Mouse (Mus musculus) central nervous system, embryonic 14 days (tissue): ENCODE results near the gene Spats1. TPM values are rescaled to one million over a fixed set of nuclear protein-coding genes. Genes with fewer than 3 reads are reported as not detected.

ENCODE experiments used
- polyA plus RNA-seq: library from polyadenylated mRNA; depleted of rRNA; stranded (reverse); fragments of >200 nt; gene quantifications from 2 replicates; pipeline ENCODE4 v1.2.3, GENCODE M21; 2012; rRNA removed

Spats1 gene
- 0.57 and 0.85 TPM in 2 replicates for polyA plus RNA-seq

GRCm38 (mm10) chr17:45474669-45475465 is at the start of gene Spats1:
Gene Spats1 (minus strand): TSS chr17:45475415.

GRCm38 (mm10) chr17:45523263-45523662 is 48.0 kb upstream of the Spats1 start, which contains the start of gene Tcte1:
Gene Tcte1 (plus strand): TSS chr17:45523434.

GRCm38 (mm10) chr17:45506700-45507189 is 31.5 kb upstream of the Spats1 start, which contains the start of gene Aars2:
Gene Aars2 (plus strand): TSS chr17:45506841.

GRCm38 (mm10) chr17:45433419-45434261 is 41.6 kb downstream of the Spats1 start, which contains the start of gene Cdc5l:
Gene Cdc5l (minus strand): TSS chr17:45433737.

Other genes with a start within 250 kb of the Spats1 start
- gene Cdc5l, start 41.7 kb downstream of the Spats1 start, polyA plus RNA-seq: 46.0 and 46.7 TPM in 2 replicates
- 22.7 and 22.8 TPM in 2 replicates for gene Aars2, start 31.4 kb upstream of the Spats1 start, polyA plus RNA-seq
- gene Tcte1, start 48.0 kb upstream of the Spats1 start, polyA plus RNA-seq: 0.52 and 0.53 TPM in 2 replicates
- gene Tmem151b, start 74.3 kb upstream of the Spats1 start, polyA plus RNA-seq: 27.9 and 29.9 TPM in 2 replicates
- gene Nfkbie, start 80.3 kb upstream of the Spats1 start, polyA plus RNA-seq: 3.1 and 3.6 TPM in 2 replicates
- gene Slc35b2, start 88.5 kb upstream of the Spats1 start, polyA plus RNA-seq: 68.9 and 77.4 TPM in 2 replicates
- 1,024 and 1,065 TPM in 2 replicates for gene Hsp90ab1, start 97.9 kb upstream of the Spats1 start, polyA plus RNA-seq
- gene Slc29a1, start 124.2 kb upstream of the Spats1 start, polyA plus RNA-seq: 47.3 and 50.7 TPM in 2 replicates
- 0.45 and 8.2 TPM in 2 replicates for gene Mymx, start 126.7 kb upstream of the Spats1 start, polyA plus RNA-seq
- 0.06 and 1.9 TPM in 2 replicates for gene Capn11, start 183.9 kb upstream of the Spats1 start, polyA plus RNA-seq
- 87.6 and 93.0 TPM in 2 replicates for gene Mrpl14, start 210.9 kb upstream of the Spats1 start, polyA plus RNA-seq
- 247 and 260 TPM in 2 replicates for gene Tmem63b, start 211.5 kb upstream of the Spats1 start, polyA plus RNA-seq